Mouse (Mus musculus) hindbrain, embryonic 11.5 days (tissue): ENCODE results near the gene St8sia6. TPM values are rescaled to one million over a fixed set of nuclear protein-coding genes. Genes with fewer than 3 reads are reported as not detected.

ENCODE experiments used
- ATAC-seq: fragments of 200-750 bp; cut with Nextera tagmentation; 2 replicates; pipeline ENCODE4 v1.8.0; 2017; ENCODE audit warnings: mild to moderate bottlenecking, moderate TSS enrichment, moderate library complexity; ENCODE audit not compliant: low FRiP score
- DNase-seq: peaks from one replicate; pipeline ENCODE4 v3.0.0-alpha.2; 2015; ENCODE audit warnings: low spot score
- H3K27ac ChIP-seq: fragments of 300-500 bp; sonication (generic); 2 replicates; pipeline ENCODE4 v1.5.1; 2014; ENCODE audit warnings: mild to moderate bottlenecking, low read depth, low read length
- H3K27me3 ChIP-seq: fragments of 300-500 bp; sonication (generic); 2 replicates; pipeline ENCODE4 v1.6.1; 2014; ENCODE audit warnings: mild to moderate bottlenecking, low read length, moderate library complexity, mixed read lengths; ENCODE audit not compliant: control insufficient read depth, insufficient read depth
- H3K36me3 ChIP-seq: fragments of 300-500 bp; sonication (generic); 2 replicates; pipeline ENCODE4 v1.6.1; 2014; ENCODE audit warnings: mild to moderate bottlenecking, low read length, moderate library complexity, mixed read lengths; ENCODE audit not compliant: control insufficient read depth, insufficient read depth
- H3K4me1 ChIP-seq: fragments of 300-500 bp; sonication (generic); replicated peaks from 2 replicates; pipeline ENCODE4 v1.6.1; 2014; ENCODE audit warnings: low read length, mixed read lengths; ENCODE audit not compliant: control insufficient read depth, insufficient read depth
- H3K4me2 ChIP-seq: fragments of 300-500 bp; sonication (generic); replicated peaks from 2 replicates; pipeline ENCODE4 v1.6.1; 2014; ENCODE audit warnings: mild to moderate bottlenecking, low read depth, low read length
- H3K4me3 ChIP-seq: fragments of 300-500 bp; sonication (generic); 2 replicates; pipeline ENCODE4 v1.5.1; 2014; ENCODE audit warnings: low read depth, low read length
- H3K9ac ChIP-seq: fragments of 300-500 bp; sonication (generic); 2 replicates; pipeline ENCODE4 v1.6.1; 2014; ENCODE audit warnings: low read depth, low read length
- H3K9me3 ChIP-seq: fragments of 300-500 bp; sonication (generic); 2 replicates; pipeline ENCODE4 v1.6.1; 2016; ENCODE audit warnings: low read length; ENCODE audit not compliant: control insufficient read depth
- WGBS: fragments of 180-500 bp; shearing (Covaris S2); extraction: QIAGEN DNeasy Blood & Tissue Kit; methylation state at CpG from one replicate; pipeline ENCODE4 v1.1.7; 2014; 5-methylcytosine and 5-hydroxymethylcytosine counted together
- polyA plus RNA-seq: library from polyadenylated mRNA; unstranded; fragments of >200 nt; fragmentation: Nextera tagmentation; extraction: Ambion mirVana; gene quantifications from 2 replicates; pipeline ENCODE4 v1.2.1, GENCODE M21; 2014

Gene St8sia6
- polyA plus RNA-seq, 1 experiment from 2014 or later: 0.02 TPM

GRCm38 (mm10) chr2:13777032-13777431 lies 16.8 kb downstream of the St8sia6 start:
- H3K4me2 ChIP-seq: no peak overlapping the region
- H3K27me3 ChIP-seq: no peaks in the 10 kb centered on the region
- no peak overlapping the region for H3K27ac ChIP-seq
- H3K36me3 ChIP-seq: no peaks in the 10 kb centered on the region
- no peak overlapping the region for H3K4me3 ChIP-seq
- H3K9ac ChIP-seq: no peak overlapping the region
- H3K4me1 ChIP-seq: no peaks in the 10 kb centered on the region
- no peak for DNase-seq
- H3K9me3 ChIP-seq: no peaks in the 10 kb centered on the region
- ATAC-seq: no peak

GRCm38 (mm10) chr2:13776453-13776852 lies 17.4 kb downstream of the St8sia6 start:
- ATAC-seq (no peak), DNase-seq (no peak)
- no peaks in the 10 kb centered on the region for H3K4me1 ChIP-seq
- WGBS: 59% methylated on average over 1 of the region's 1 CpGs
- H3K27ac ChIP-seq: no peak overlapping the region
- H3K27me3 ChIP-seq: no peaks in the 10 kb centered on the region
- H3K9me3 ChIP-seq: no peaks in the 10 kb centered on the region
- H3K36me3 ChIP-seq: no peaks in the 10 kb centered on the region
- no peak overlapping the region for H3K4me3 ChIP-seq
- no peak overlapping the region for H3K4me2 ChIP-seq
- H3K9ac ChIP-seq: no peak overlapping the region

- H3K4me2 ChIP-seq: no peak overlapping the region
- DNase-seq (no peak), ATAC-seq (no peak)
- H3K4me1 ChIP-seq: no peaks in the 10 kb centered on the region
- H3K9ac ChIP-seq: no peak overlapping the region
- no peaks in the 10 kb centered on the region for H3K27me3 ChIP-seq
- no peaks in the 10 kb centered on the region for H3K36me3 ChIP-seq
- 87% methylated on average over 3 of the region's 3 CpGs for WGBS
- H3K27ac ChIP-seq: no peak overlapping the region
- no peak overlapping the region for H3K4me3 ChIP-seq
- H3K9me3 ChIP-seq: no peaks in the 10 kb centered on the region
Measured at GRCm38 (mm10) chr2:13775056-13775455, 18.8 kb downstream of the St8sia6 start.

DNA sequence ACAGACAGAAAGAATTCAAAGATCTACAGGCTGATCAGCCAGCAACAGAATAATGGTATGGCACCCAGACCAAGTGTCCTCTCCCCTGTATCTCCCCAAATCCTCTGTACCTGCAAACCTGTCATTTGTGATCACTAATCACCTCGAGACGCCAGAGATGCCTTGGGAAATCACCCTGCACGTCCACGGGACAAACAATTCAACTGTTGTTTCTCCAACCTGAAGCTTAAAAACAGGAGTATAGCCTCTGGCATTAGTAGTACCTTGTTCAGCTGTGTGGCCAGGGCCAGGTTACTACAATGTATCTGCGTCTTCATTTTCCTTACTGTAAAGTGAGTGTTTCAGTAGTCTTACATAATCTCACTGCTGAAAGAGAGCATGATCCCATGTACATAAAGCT lies 25.3 kb downstream of the St8sia6 start:
- Histone ChIP-seq H3K36me3 (no peaks in the 10 kb centered on the region), H3K4me3 (no peak overlapping the region), H3K9me3 (no peaks in the 10 kb centered on the region), H3K27me3 (no peaks in the 10 kb centered on the region), H3K4me1 (no peaks in the 10 kb centered on the region), H3K4me2 (no peak overlapping the region), H3K27ac (no peak overlapping the region), H3K9ac (no peak overlapping the region)
- 80% methylated on average over 5 of the region's 5 CpGs for WGBS
- ATAC-seq (no peak), DNase-seq (no peak)

DNA sequence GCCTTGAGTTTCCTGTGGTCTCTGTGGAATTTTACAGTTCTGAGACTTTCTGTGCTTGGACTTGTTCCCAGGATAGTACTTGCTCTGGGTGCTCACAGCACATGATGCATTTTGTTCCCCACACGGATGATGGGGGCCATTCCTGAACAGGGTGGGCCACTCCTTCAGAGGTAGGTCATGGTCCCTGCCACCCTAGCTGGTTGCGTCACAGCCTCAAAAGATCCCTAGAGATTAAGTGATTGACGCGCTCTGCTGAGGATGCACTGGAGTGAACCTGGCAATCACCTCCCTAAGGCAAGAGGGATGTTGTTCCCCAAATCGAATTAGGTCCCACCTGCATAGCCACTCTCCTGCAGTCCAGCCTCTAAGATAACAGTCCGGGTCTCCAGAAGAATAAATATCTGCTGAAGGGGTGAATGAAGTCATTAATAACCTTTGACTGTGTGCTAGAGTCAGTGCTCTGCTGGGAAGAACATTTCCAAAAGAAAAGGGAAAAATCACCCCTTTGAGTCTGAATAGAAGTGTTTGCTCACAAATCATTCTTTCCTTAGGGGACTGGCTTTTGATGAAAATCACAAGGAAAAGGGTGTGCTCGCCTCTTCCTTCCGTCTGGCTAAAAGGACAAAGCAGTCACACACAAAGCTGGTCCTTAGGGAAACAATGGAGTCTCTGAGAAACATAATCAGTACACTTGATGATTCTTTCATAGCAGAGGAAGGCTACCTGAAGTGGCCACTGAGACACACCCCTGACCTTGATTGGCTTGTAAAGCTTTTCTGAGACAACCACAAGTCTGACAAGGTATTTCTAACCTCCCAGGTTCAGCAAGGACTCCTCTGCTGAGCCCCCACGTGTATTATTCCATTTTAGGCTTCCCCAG lies 26.1 kb downstream of the St8sia6 start:
- Histone ChIP-seq H3K4me3 (no peak overlapping the region), H3K9ac (no peak overlapping the region), H3K36me3 (no peaks in the 10 kb centered on the region), H3K27me3 (no peaks in the 10 kb centered on the region), H3K27ac (no peak overlapping the region), H3K4me1 (no peaks in the 10 kb centered on the region), H3K9me3 (no peaks in the 10 kb centered on the region), H3K4me2 (no peak overlapping the region)
- no peak for DNase-seq
- WGBS: 64% methylated on average over 9 of the region's 9 CpGs
- no peak for ATAC-seq

DNA sequence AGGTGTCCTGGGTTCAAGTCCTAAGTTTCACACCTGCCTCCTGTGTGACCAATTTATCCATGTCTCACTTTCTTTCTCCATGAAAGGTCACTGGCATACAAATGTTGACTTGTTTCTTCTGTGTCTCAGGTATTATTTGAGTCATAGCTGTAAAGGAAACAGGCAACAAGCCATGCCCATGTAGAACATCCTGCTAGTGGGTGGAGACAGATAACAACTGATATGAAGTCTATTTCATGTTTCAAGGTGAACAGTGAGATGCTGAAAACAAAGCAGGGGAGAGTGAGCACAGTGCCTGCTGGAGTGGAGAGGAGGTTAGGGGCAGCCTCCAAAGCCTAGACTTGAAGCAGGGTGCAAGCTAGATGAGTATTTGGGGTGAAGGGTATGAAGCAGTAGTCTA lies 33.5 kb downstream of the St8sia6 start:
- Histone ChIP-seq H3K4me3 (no peak overlapping the region), H3K4me2 (no peak overlapping the region), H3K9ac (no peak overlapping the region), H3K27ac (no peak overlapping the region), H3K27me3 (no peaks in the 10 kb centered on the region), H3K36me3 (no peaks in the 10 kb centered on the region), H3K4me1 (no peaks in the 10 kb centered on the region), H3K9me3 (no peaks in the 10 kb centered on the region)
- DNase-seq (no peak), ATAC-seq (no peak)

DNA sequence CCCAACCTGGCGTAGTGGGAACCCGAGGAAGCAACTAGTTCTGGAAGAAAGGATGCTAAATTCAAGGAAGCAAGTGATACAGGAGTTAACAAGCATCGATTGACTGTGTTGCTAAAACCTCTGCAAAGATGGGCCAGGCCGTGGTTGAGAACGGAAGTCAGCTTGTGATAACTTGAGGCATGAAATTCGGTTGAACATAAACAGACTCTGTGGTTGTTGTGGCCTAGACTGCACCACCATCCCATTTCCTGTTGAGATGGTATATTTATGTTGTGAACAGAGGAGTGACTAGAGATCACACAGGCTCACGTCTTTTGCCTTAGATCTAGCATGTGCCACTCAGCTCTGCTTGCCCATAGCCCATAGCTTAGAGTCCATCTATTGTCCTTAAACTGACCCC lies 36.5 kb downstream of the St8sia6 start:
- 88% methylated on average over 7 of the region's 7 CpGs for WGBS

DNA sequence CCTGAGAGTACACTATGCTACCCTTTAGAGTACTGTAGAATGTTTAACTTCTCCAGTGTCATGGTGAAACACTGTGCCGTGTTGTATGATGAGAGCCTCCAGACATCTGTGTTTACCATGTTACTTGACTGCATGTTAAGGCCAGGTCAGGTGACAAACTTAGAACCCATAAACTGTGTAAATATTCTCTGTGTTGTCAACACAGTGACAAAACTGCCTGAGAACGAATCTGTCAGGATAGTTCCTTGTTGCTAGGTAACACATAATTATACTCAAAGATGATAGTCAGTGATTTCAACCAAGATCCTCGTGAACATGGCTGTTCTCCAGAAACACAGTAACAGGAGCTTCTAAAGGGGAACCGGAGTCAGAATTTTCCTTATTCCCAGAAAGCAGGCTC lies 38.1 kb downstream of the St8sia6 start:
- no peak for ATAC-seq
- Histone ChIP-seq H3K9me3 (no peaks in the 10 kb centered on the region), H3K27me3 (no peaks in the 10 kb centered on the region), H3K9ac (no peak overlapping the region), H3K4me3 (no peak overlapping the region), H3K36me3 (no peaks in the 10 kb centered on the region), H3K27ac (no peak overlapping the region), H3K4me2 (no peak overlapping the region), H3K4me1 (no peaks in the 10 kb centered on the region)
- no peak for DNase-seq
- 83% methylated on average over 4 of the region's 4 CpGs for WGBS

More for the DNA sequence above, 36.5 kb downstream of the St8sia6 start:
- Histone ChIP-seq H3K27ac (no peak overlapping the region), H3K36me3 (no peaks in the 10 kb centered on the region), H3K4me2 (no peak overlapping the region), H3K27me3 (no peaks in the 10 kb centered on the region), H3K9me3 (no peaks in the 10 kb centered on the region), H3K4me1 (no peaks in the 10 kb centered on the region), H3K9ac (no peak overlapping the region), H3K4me3 (no peak overlapping the region)
- DNase-seq (no peak), ATAC-seq (no peak)

GRCm38 (mm10) chr2:13751691-13752090 lies 42.2 kb downstream of the St8sia6 start:
- 90% methylated on average over 1 of the region's 1 CpGs for WGBS
- no peak overlapping the region for H3K27ac ChIP-seq
- H3K9ac ChIP-seq: no peak overlapping the region
- no peak overlapping the region for H3K4me3 ChIP-seq
- no peaks in the 10 kb centered on the region for H3K27me3 ChIP-seq
- no peak for DNase-seq
- no peak overlapping the region for H3K4me2 ChIP-seq
- no peaks in the 10 kb centered on the region for H3K36me3 ChIP-seq
- H3K4me1 ChIP-seq: no peaks in the 10 kb centered on the region
- ATAC-seq: no peak
- no peaks in the 10 kb centered on the region for H3K9me3 ChIP-seq
